Mouse (Mus musculus): Measurements from ENCODE around the gene Desi2. TPM values are rescaled to one million over a fixed set of nuclear protein-coding genes. Genes with fewer than 3 reads are reported as not detected.

Desi2 gene
- total RNA-seq (2023), result 17.5 TPM

DNA sequence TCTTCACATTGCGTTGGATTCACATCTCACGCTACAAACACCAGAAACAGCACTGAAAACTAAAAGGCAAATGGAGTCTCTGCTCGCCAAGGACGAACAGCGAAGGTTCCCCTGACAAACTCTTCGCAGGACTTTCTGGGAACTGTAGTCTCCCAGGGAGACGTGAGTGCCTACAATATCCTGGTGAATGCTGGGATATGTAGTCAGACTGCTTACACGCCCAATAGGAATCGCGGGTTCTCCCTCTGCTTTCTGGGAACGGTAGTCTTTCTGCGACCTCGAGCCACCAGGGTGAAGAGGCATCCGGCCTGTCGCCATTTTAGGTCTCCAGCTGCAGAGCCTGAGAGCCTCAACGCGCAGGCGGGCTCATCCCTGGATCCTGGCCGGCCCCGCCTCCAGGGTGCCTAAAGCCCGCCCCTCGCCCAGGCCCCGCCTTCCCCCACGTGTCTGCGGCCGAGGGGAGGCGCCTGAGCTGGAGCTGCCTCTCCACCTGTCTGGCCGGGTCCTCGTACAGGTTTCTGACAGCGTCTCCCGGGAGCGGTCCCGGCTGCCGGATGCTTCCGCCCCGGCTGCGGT, at the start of gene Desi2:
Gene Desi2, plus strand, starts transcription at position 202 of the 576 bp plus-strand sequence.

Other genes starting within 250 kb of the Desi2 start
- gene Catspere2, start 204.0 kb upstream of the Desi2 start, total RNA-seq (2023), result 0.24 TPM
- 57.6 TPM for gene Cox20, start 131.7 kb downstream of the Desi2 start, total RNA-seq (2023)
- 630 TPM for gene Hnrnpu, start 150.4 kb downstream of the Desi2 start, total RNA-seq (2023)
- 2.2 TPM for gene Efcab2, start 218.7 kb downstream of the Desi2 start, total RNA-seq (2023)